Mouse (Mus musculus) ES-E14 (cell line): Measurements from ENCODE around the gene Actl6a. TPM values are rescaled to one million over a fixed set of nuclear protein-coding genes. Genes with fewer than 3 reads are reported as not detected.

ENCODE experiments used
- DNase-seq: peaks from one replicate; pipeline ENCODE4 v3.0.0-alpha.2; 2013; ENCODE audit warnings: low read depth, low spot score
- H3K27ac ChIP-seq: 2 replicates; pipeline ENCODE4 v1.5.1; 2012; ENCODE audit warnings: low read depth, mild to moderate bottlenecking, low read length, moderate library complexity, mixed read lengths; ENCODE audit not compliant: poor library complexity, insufficient read depth, severe bottlenecking
- H3K36me3 ChIP-seq: 2 replicates; pipeline ENCODE4 v1.6.1; 2012; ENCODE audit warnings: mild to moderate bottlenecking, low read length, moderate library complexity, mixed read lengths; ENCODE audit not compliant: control insufficient read depth, poor library complexity, insufficient read depth, severe bottlenecking
- H3K4me1 ChIP-seq, 2 experiments: fragments of 150-350 bp in 1 of 2; sonication (generic) in 1 of 2; 2 replicates each; pipeline ENCODE4 v1.6.1; 2012; ENCODE audit warnings: low read length in 2 of 2, mild to moderate bottlenecking in 1 of 2, mixed read lengths in 1 of 2; ENCODE audit not compliant: control insufficient read depth in 2 of 2, insufficient read depth in 2 of 2, poor library complexity in 1 of 2
- H3K4me3 ChIP-seq, 2 experiments: fragments of 150-350 bp in 1 of 2; sonication (generic) in 1 of 2; 2 replicates each; pipeline ENCODE4 v1.5.1; 2012; ENCODE audit warnings: low read length in 2 of 2, low read depth in 1 of 2, mild to moderate bottlenecking in 1 of 2, mixed read lengths in 1 of 2; ENCODE audit not compliant: insufficient read depth in 1 of 2, poor library complexity in 1 of 2, severe bottlenecking in 1 of 2
- H3K9ac ChIP-seq: 2 replicates; pipeline ENCODE4 v1.6.1; 2012; ENCODE audit warnings: low read depth, mild to moderate bottlenecking, low read length, mixed read lengths; ENCODE audit not compliant: poor library complexity, insufficient read depth, severe bottlenecking
- H3K9me3 ChIP-seq: fragments of 150-350 bp; sonication (generic); 2 replicates; pipeline ENCODE4 v1.6.1; 2012; ENCODE audit warnings: low read depth, mild to moderate bottlenecking, low read length; ENCODE audit not compliant: control insufficient read depth, insufficient read depth
- ZC3H11A ChIP-seq: IDR thresholded peaks from 2 replicates; pipeline ENCODE4 v1.6.1; 2012; ENCODE audit warnings: low read depth, mild to moderate bottlenecking, inconsistent platforms, low read length, borderline replicate concordance
- ZNF384 ChIP-seq: IDR thresholded peaks from 2 replicates; pipeline ENCODE4 v1.6.1; 2012; ENCODE audit warnings: low read depth, low read length, inconsistent platforms
- in situ Hi-C, 2 experiments: fragments of 600-800 bp; cut with MboI; formaldehyde crosslinking; loops; one replicate each; pipeline ENCODE4 v1.15.1; 2025; ENCODE audit warnings: low sequenced_read_pairs in 2 of 2, inconsistent platforms in 1 of 2; ENCODE audit not compliant: unreplicated experiment in 2 of 2
- total RNA-seq: library from RNA; depleted of rRNA; stranded (reverse); fragments of 300-350 nt; gene quantifications from 2 replicates; pipeline ENCODE4 v1.2.3, GENCODE M21; 2012; rRNA removed

Gene Actl6a
- total RNA-seq, 1 experiment, result 160 TPM

GRCm38 (mm10) chr3:32770781-32771180, 64.7 kb downstream of the Actl6a start:
- Histone ChIP-seq H3K4me1 (no peaks in the 10 kb centered on the region), H3K9me3 (0 out of 2 replicates have a peak, but pooled peaks cover 1% of the 10 kb centered on the region), H3K9ac (no peak overlapping the region), H3K4me3 (no peak overlapping the region), H3K27ac (no peak overlapping the region), H3K36me3 (no peaks in the 10 kb centered on the region)
- in situ Hi-C loops, result no loop called here
- no peak for TF ChIP-seq ZC3H11A
- no peak for TF ChIP-seq ZNF384
- no peak for DNase-seq

Other genes starting within 250 kb of the Actl6a start
- gene Kcnmb3, start 214.1 kb upstream of the Actl6a start, total RNA-seq, result 0.13 and 0.16 TPM in 2 replicates
- 42.1 and 43.5 TPM in 2 replicates for gene Zfp639, start 196.0 kb upstream of the Actl6a start, total RNA-seq
- 22.9 and 35.1 TPM in 2 replicates for gene Mfn1, start 176.8 kb upstream of the Actl6a start, total RNA-seq
- 16.5 and 19.1 TPM in 2 replicates for gene Gnb4, start 89.7 kb upstream of the Actl6a start, total RNA-seq
- 199 and 237 TPM in 2 replicates for gene Ndufb5, start 30.7 kb downstream of the Actl6a start, total RNA-seq
- gene Mrpl47, start 31.3 kb downstream of the Actl6a start, total RNA-seq, result 34.9 and 40.3 TPM in 2 replicates
- 6.2 TPM in 2 replicates for gene Usp13, start 111.2 kb downstream of the Actl6a start, total RNA-seq